Mouse (Mus musculus) G1E (cell line): Measurements from ENCODE around the gene Wdr54.

ENCODE experiments used
- CTCF ChIP-seq: IDR thresholded peaks from 2 replicates; pipeline ENCODE4 v1.5.1; 2012; ENCODE audit warnings: low read depth, low read length, inconsistent platforms, mixed read lengths
- GATA1 ChIP-seq: IDR thresholded peaks from 2 replicates; pipeline ENCODE4 v1.6.1; 2012; ENCODE audit warnings: borderline replicate concordance, low read length, inconsistent platforms, mixed read lengths
- GATA2 ChIP-seq: IDR thresholded peaks from 2 replicates; pipeline ENCODE4 v1.6.1; 2012; ENCODE audit warnings: low read depth, low read length, inconsistent platforms, borderline replicate concordance
- TAL1 ChIP-seq: conservative IDR thresholded peaks from 2 replicates; pipeline ENCODE4 v1.6.1; 2012; ENCODE audit warnings: low read depth, low read length, inconsistent platforms, mixed read lengths

- TF ChIP-seq CTCF (no peak), GATA1 (no peak), TAL1 (no peak), GATA2 (no peak)
Observed at GRCm38 (mm10) chr6:83153038-83153437, 3.2 kb downstream of the Wdr54 start.
